Mouse (Mus musculus): Measurements from ENCODE around the gene Mob3c. TPM values are rescaled to one million over a fixed set of nuclear protein-coding genes. Genes with fewer than 3 reads are reported as not detected.

The Mob3c gene
- polyA plus RNA-seq (2014; fragmentation: Nextera tagmentation; extraction: Ambion mirVana) = 3.1 and 5.0 TPM in 2 replicates

- Histone ChIP-seq H3K9ac (ENCODE audit: low read length) (peak within 1 kb of the TSS; percentile 69), H3K4me3 (ENCODE audit: low read depth, low read length) (peak within 1 kb of the TSS; percentile 73), H3K9me3 (ENCODE audit: control insufficient read depth, low read length) (no peaks in the 10 kb centered on the region), H3K27me3 (ENCODE audit: control insufficient read depth, insufficient read depth, low read length) (no peaks in the 10 kb centered on the region), H3K4me1 (replicated peaks; ENCODE audit: control insufficient read depth, insufficient read depth, low read length) (peaks cover 5% of the 10 kb centered on the region; the same call in 1 of the 2 replicates), H3K27ac (ENCODE audit: low read depth, low read length) (no peak within 1 kb of the TSS), H3K4me2 (ENCODE audit: low read depth, low read length, severe bottlenecking) (peak within 1 kb of the TSS; percentile 76), H3K36me3 (ENCODE audit: control insufficient read depth, insufficient read depth, low read length) (no peaks in the 10 kb centered on the region)
- under 1% methylated on average over 44 of the region's 57 CpGs for WGBS
- ATAC-seq (replicated peaks; ENCODE audit: low FRiP score) = peak; percentile 89
- DNase-seq (ENCODE audit: low spot score) = peak; percentile 83
Observed at GRCm38 (mm10) chr4:115827888-115828571, at the start of gene Mob3c. Mob3c (plus strand) TSS chr4:115828092.

- DNase-seq (ENCODE audit: low spot score) (no peak), ATAC-seq (replicated peaks; ENCODE audit: low FRiP score) (no peak)
- Histone ChIP-seq H3K4me3 (ENCODE audit: low read depth, low read length) (no peak overlapping the region), H3K36me3 (ENCODE audit: control insufficient read depth, insufficient read depth, low read length) (no peaks in the 10 kb centered on the region; the same call in 1 of the 2 replicates), H3K4me1 (replicated peaks; ENCODE audit: control insufficient read depth, insufficient read depth, low read length) (0 out of 2 replicates have a peak, but pooled peaks cover 2% of the 10 kb centered on the region), H3K9me3 (ENCODE audit: control insufficient read depth, low read length) (no peaks in the 10 kb centered on the region), H3K4me2 (ENCODE audit: low read depth, low read length, severe bottlenecking) (no peak overlapping the region), H3K9ac (ENCODE audit: low read length) (no peak overlapping the region), H3K27ac (ENCODE audit: low read depth, low read length) (no peak overlapping the region), H3K27me3 (ENCODE audit: control insufficient read depth, insufficient read depth, low read length) (no peaks in the 10 kb centered on the region)
- 59% methylated on average over 6 of the region's 6 CpGs for WGBS
Observed at GRCm38 (mm10) chr4:115780269-115780668, 47.6 kb upstream of the Mob3c start.

GRCm38 (mm10) chr4:115780918-115781317 is 47.0 kb upstream of the Mob3c start, which contains the start of gene Tex38:
Tex38 (minus strand) TSS chr4:115781018.
- H3K27ac ChIP-seq (ENCODE audit: low read depth, low read length) = no peak within 1 kb of the TSS
- H3K27me3 ChIP-seq (ENCODE audit: control insufficient read depth, insufficient read depth, low read length) = no peaks in the 10 kb centered on the region
- no peak for DNase-seq (ENCODE audit: low spot score)
- WGBS = 85% methylated on average over 3 of the region's 3 CpGs
- no peaks in the 10 kb centered on the region for H3K9me3 ChIP-seq (ENCODE audit: control insufficient read depth, low read length)
- peaks cover 2% of the 10 kb centered on the region; the same call in 1 of the 2 replicates for H3K4me1 ChIP-seq (replicated peaks; ENCODE audit: control insufficient read depth, insufficient read depth, low read length)
- no peak within 1 kb of the TSS for H3K9ac ChIP-seq (ENCODE audit: low read length)
- no peak within 1 kb of the TSS for H3K4me3 ChIP-seq (ENCODE audit: low read depth, low read length)
- no peak for ATAC-seq (replicated peaks; ENCODE audit: low FRiP score)
- H3K4me2 ChIP-seq (ENCODE audit: low read depth, low read length, severe bottlenecking) = no peak within 1 kb of the TSS
- no peaks in the 10 kb centered on the region; the same call in 1 of the 2 replicates for H3K36me3 ChIP-seq (ENCODE audit: control insufficient read depth, insufficient read depth, low read length)

- WGBS = 92% methylated on average over 5 of the region's 5 CpGs
- Histone ChIP-seq H3K36me3 (ENCODE audit: control insufficient read depth, insufficient read depth, low read length) (no peaks in the 10 kb centered on the region), H3K4me3 (ENCODE audit: low read depth, low read length) (no peak overlapping the region), H3K27me3 (ENCODE audit: control insufficient read depth, insufficient read depth, low read length) (no peaks in the 10 kb centered on the region), H3K9me3 (ENCODE audit: control insufficient read depth, low read length) (no peaks in the 10 kb centered on the region), H3K27ac (ENCODE audit: low read depth, low read length) (no peak overlapping the region), H3K4me2 (ENCODE audit: low read depth, low read length, severe bottlenecking) (no peak overlapping the region), H3K4me1 (replicated peaks; ENCODE audit: control insufficient read depth, insufficient read depth, low read length) (peaks cover 2% of the 10 kb centered on the region; the same call in 1 of the 2 replicates), H3K9ac (ENCODE audit: low read length) (no peak overlapping the region)
- ATAC-seq (replicated peaks; ENCODE audit: low FRiP score) (no peak), DNase-seq (ENCODE audit: low spot score) (no peak)
Observed at GRCm38 (mm10) chr4:115782026-115782805, 45.7 kb upstream of the Mob3c start.

GRCm38 (mm10) chr4:115784769-115785510 is 43.0 kb upstream of the Mob3c start, which contains the start of gene Atpaf1:
Atpaf1 (plus strand) TSS chr4:115784812.
- under 1% methylated on average over 67 of the region's 69 CpGs for WGBS
- Histone ChIP-seq H3K9me3 (ENCODE audit: control insufficient read depth, low read length) (no peaks in the 10 kb centered on the region), H3K27ac (ENCODE audit: low read depth, low read length) (no peak within 1 kb of the TSS), H3K9ac (ENCODE audit: low read length) (peak within 1 kb of the TSS; percentile 79), H3K4me1 (replicated peaks; ENCODE audit: control insufficient read depth, insufficient read depth, low read length) (peaks cover 2% of the 10 kb centered on the region; the same call in 1 of the 2 replicates), H3K4me3 (ENCODE audit: low read depth, low read length) (peak within 1 kb of the TSS; percentile 49), H3K4me2 (ENCODE audit: low read depth, low read length, severe bottlenecking) (peak within 1 kb of the TSS; percentile 77), H3K36me3 (ENCODE audit: control insufficient read depth, insufficient read depth, low read length) (no peaks in the 10 kb centered on the region; the same call in 1 of the 2 replicates), H3K27me3 (ENCODE audit: control insufficient read depth, insufficient read depth, low read length) (no peaks in the 10 kb centered on the region)
- ATAC-seq (replicated peaks; ENCODE audit: low FRiP score) = peak; percentile 92
- peak; percentile 87 for DNase-seq (ENCODE audit: low spot score)

GRCm38 (mm10) chr4:115785511-115786034 is 42.3 kb upstream of the Mob3c start:
- no peaks in the 10 kb centered on the region for H3K27me3 ChIP-seq (ENCODE audit: control insufficient read depth, insufficient read depth, low read length)
- peak overlapping the region; percentile 49 for H3K4me3 ChIP-seq (ENCODE audit: low read depth, low read length)
- no peak overlapping the region for H3K27ac ChIP-seq (ENCODE audit: low read depth, low read length)
- peak overlapping the region; percentile 77 for H3K4me2 ChIP-seq (ENCODE audit: low read depth, low read length, severe bottlenecking)
- H3K9ac ChIP-seq (ENCODE audit: low read length) = peak overlapping the region; percentile 79
- peaks cover 2% of the 10 kb centered on the region; the same call in 1 of the 2 replicates for H3K4me1 ChIP-seq (replicated peaks; ENCODE audit: control insufficient read depth, insufficient read depth, low read length)
- no peaks in the 10 kb centered on the region for H3K9me3 ChIP-seq (ENCODE audit: control insufficient read depth, low read length)
- H3K36me3 ChIP-seq (ENCODE audit: control insufficient read depth, insufficient read depth, low read length) = no peaks in the 10 kb centered on the region; the same call in 1 of the 2 replicates
- 65% methylated on average over 7 of the region's 7 CpGs for WGBS
- DNase-seq (ENCODE audit: low spot score) (no peak), ATAC-seq (replicated peaks; ENCODE audit: low FRiP score) (peak; percentile 5; the same call in 1 of the 2 replicates)

- Histone ChIP-seq H3K27me3 (ENCODE audit: control insufficient read depth, insufficient read depth, low read length) (no peaks in the 10 kb centered on the region), H3K4me2 (ENCODE audit: low read depth, low read length, severe bottlenecking) (no peak overlapping the region), H3K4me3 (ENCODE audit: low read depth, low read length) (no peak overlapping the region), H3K36me3 (ENCODE audit: control insufficient read depth, insufficient read depth, low read length) (peaks cover 3% of the 10 kb centered on the region; the same call in 1 of the 2 replicates), H3K9me3 (ENCODE audit: control insufficient read depth, low read length) (no peaks in the 10 kb centered on the region), H3K4me1 (replicated peaks; ENCODE audit: control insufficient read depth, insufficient read depth, low read length) (no peaks in the 10 kb centered on the region), H3K9ac (ENCODE audit: low read length) (no peak overlapping the region), H3K27ac (ENCODE audit: low read depth, low read length) (no peak overlapping the region)
- 78% methylated on average over 3 of the region's 3 CpGs for WGBS
- DNase-seq (ENCODE audit: low spot score) (no peak), ATAC-seq (replicated peaks; ENCODE audit: low FRiP score) (no peak)
Observed at GRCm38 (mm10) chr4:115790864-115791263, 37.0 kb upstream of the Mob3c start.

- no peak overlapping the region for H3K27ac ChIP-seq (ENCODE audit: low read depth, low read length)
- DNase-seq (ENCODE audit: low spot score) = no peak
- H3K4me1 ChIP-seq (replicated peaks; ENCODE audit: control insufficient read depth, insufficient read depth, low read length) = no peaks in the 10 kb centered on the region
- H3K4me3 ChIP-seq (ENCODE audit: low read depth, low read length) = no peak overlapping the region
- H3K9me3 ChIP-seq (ENCODE audit: control insufficient read depth, low read length) = no peaks in the 10 kb centered on the region
- no peak overlapping the region for H3K9ac ChIP-seq (ENCODE audit: low read length)
- no peak for ATAC-seq (replicated peaks; ENCODE audit: low FRiP score)
- no peaks in the 10 kb centered on the region for H3K27me3 ChIP-seq (ENCODE audit: control insufficient read depth, insufficient read depth, low read length)
- peaks cover 3% of the 10 kb centered on the region; the same call in 1 of the 2 replicates for H3K36me3 ChIP-seq (ENCODE audit: control insufficient read depth, insufficient read depth, low read length)
- 90% methylated on average over 3 of the region's 3 CpGs for WGBS
- H3K4me2 ChIP-seq (ENCODE audit: low read depth, low read length, severe bottlenecking) = no peak overlapping the region
Observed at GRCm38 (mm10) chr4:115795360-115795759, 32.5 kb upstream of the Mob3c start.
